ENCODE assay signal across 24 mouse cellular contexts in the genomic region with DNA sequence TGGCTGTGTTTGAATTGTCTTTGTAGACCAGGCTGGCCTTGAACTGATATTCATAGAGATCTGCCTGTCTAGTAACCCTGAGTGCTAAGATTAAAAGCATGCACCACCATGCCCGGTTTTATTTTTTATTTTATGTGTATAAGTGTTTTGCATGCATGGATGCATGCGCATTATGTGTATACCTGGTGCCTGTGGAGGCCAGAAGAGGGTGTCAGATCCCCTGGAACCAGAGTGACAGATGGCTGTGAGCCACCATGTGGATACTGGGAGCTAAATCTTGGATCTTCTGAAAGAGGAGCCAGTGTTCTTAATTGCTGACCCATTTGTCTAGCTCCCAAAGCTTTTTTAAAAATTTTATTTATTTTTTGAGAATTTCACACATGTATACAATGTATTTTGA.
"Had no signal": no experiment of that assay in that cellular context is flagged by ENCODE, and none has a peak within 500 bp of the region (broad histone marks: within the 10 kb centered on the region; RNA-seq: fewer than 3 reads in every experiment).

No protein-coding gene starts in this region.

- H3K9me3 ChIP-seq: heart, embryonic 15.5 days; kidney, embryonic 15.5 days; limb, embryonic 13.5 days; limb, embryonic 15.5 days; liver, embryonic 12.5 days had no signal

- H3K9ac ChIP-seq: heart, embryonic 13.5 days; heart, embryonic 15.5 days; hindbrain, embryonic 14.5 days; kidney, embryonic 15.5 days; limb, embryonic 13.5 days; limb, embryonic 15.5 days; liver, embryonic 12.5 days; liver, embryonic 14.5 days had no signal

- H3K27ac ChIP-seq: gastrocnemius, adult 2 months; heart, embryonic 13.5 days; heart, embryonic 15.5 days; hindbrain, embryonic 14.5 days; kidney, embryonic 15.5 days; limb, embryonic 13.5 days; limb, embryonic 15.5 days; liver, embryonic 12.5 days; liver, embryonic 14.5 days had no signal

- H3K36me3 ChIP-seq: heart, embryonic 13.5 days; heart, embryonic 15.5 days; kidney, embryonic 15.5 days; limb, embryonic 13.5 days; limb, embryonic 15.5 days; liver, embryonic 12.5 days had no signal

- H3K4me2 ChIP-seq: heart, embryonic 11.5 days; heart, embryonic 13.5 days; heart, embryonic 15.5 days; hindbrain, embryonic 14.5 days; kidney, embryonic 15.5 days; limb, embryonic 13.5 days; limb, embryonic 15.5 days; liver, embryonic 12.5 days had no signal

- H3K4me1 ChIP-seq: heart, embryonic 15.5 days; limb, embryonic 13.5 days; limb, embryonic 15.5 days had no signal

- H3K27me3 ChIP-seq: heart, embryonic 13.5 days; heart, embryonic 15.5 days; kidney, embryonic 15.5 days; limb, embryonic 13.5 days; limb, embryonic 15.5 days; liver, embryonic 12.5 days had no signal

- H3K4me3 ChIP-seq: gastrocnemius, adult 2 months; heart, embryonic 13.5 days; heart, embryonic 15.5 days; kidney, embryonic 15.5 days; limb, embryonic 13.5 days; limb, embryonic 15.5 days; liver, embryonic 12.5 days had no signal

- ATAC-seq: forebrain, embryonic 16.5 days; hindbrain, embryonic 16.5 days; liver, embryonic 12.5 days had no signal

- DNase-seq: gastrocnemius, adult 2 months; gastrocnemius, postnatal 10 days; gastrocnemius, postnatal 36 days; heart, adult 18-20 months; heart, postnatal 10 days; kidney, adult 11 months; kidney, adult 2 months; kidney, adult 9 months; kidney, postnatal 14 days; kidney, postnatal 36 days; layer of hippocampus, postnatal 36 days; left cerebral cortex, postnatal 4 days; lung, adult 18-20 months had no signal
